Mouse (Mus musculus) liver, adult 2 months (tissue): ENCODE measurements at regions not wholly inside any gene's neighbourhood (a gene's known extent, or its start where the extent isn't known, plus 50 kb on each side); places are given as distances from the start of the nearest gene placed in this dataset.

Source experiments
- CTCF ChIP-seq: fragments of 200-500 bp; IDR thresholded peaks from 2 replicates; pipeline ENCODE4 v1.5.1; 2011; ENCODE audit warnings: low read depth, low read length, control low read depth
- POLR2A ChIP-seq: fragments of 200-500 bp; IDR thresholded peaks from 2 replicates; pipeline ENCODE4 v1.6.1; 2011; ENCODE audit warnings: low read length, control low read depth; ENCODE audit not compliant: insufficient read depth; ENCODE audit errors: extremely low read depth

GRCm38 (mm10) chr11:8136666-8137065 lies 527.7 kb downstream of the Tns3 start:
- TF ChIP-seq CTCF: no peak
- TF ChIP-seq POLR2A: no peak
